Mouse (Mus musculus): ENCODE measurements around the gene Mbtps1.

GRCm38 (mm10) chr8:119478684-119479083 lies 79.9 kb downstream of the Mbtps1 start:
- TF ChIP-seq POLR2A (IDR thresholded peaks at IDR 0.05; ENCODE audit: borderline replicate concordance, low read depth, low read length): no peak
- no peak for TF ChIP-seq CTCF (IDR thresholded peaks at IDR 0.05; ENCODE audit: low read depth, low read length)
